Mouse (Mus musculus): Measurements from ENCODE around the gene Itih5.

The Itih5 gene

DNA sequence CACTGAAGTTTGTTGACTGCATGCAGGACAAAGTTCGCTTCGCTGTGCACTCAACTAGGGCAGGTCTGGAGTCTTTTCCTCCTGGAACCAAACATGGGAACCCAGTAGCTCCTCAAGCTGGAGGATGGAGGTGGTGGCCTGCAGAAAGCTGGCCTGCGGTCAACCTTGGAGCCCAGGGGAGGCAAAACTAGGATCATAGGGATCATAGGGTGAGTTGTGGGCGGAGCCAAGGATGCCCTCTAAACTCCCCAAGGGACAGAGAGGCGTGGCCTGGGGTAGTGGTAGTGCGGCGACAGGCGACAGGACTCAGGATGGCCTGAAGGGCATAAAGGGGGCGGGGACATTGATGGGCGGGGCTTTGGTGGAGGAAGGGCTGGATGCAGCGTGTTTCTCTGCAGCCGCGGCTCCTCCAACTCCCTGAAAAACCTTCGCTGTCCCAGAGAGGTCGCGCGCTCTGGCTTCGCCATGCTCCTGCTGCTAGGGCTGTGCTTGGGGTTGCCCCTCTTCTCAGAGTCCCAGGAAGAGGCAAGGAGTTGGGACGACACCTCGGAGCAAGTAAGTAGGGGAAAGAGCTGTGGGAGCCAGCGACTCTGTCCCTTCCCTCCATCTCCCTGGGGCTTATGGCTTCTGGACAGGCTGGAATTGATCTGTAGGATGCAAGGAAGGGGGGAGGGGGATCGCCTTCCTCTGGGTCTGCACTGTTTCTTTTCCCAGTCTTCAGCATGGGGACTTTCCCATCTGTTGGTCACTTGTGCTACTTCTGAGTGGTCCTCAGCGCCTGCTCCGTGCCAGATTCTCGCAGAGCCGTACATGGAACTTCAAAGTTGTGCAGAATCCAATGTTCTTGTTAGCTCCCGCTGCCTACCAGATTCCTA lies at the start of gene Itih5:
TSS of gene Itih5 (plus strand) at position 371 of the 875 bp plus-strand sequence.
- peak; percentile 55 for ATAC-seq (ENCODE audit: low TSS enrichment)

DNA sequence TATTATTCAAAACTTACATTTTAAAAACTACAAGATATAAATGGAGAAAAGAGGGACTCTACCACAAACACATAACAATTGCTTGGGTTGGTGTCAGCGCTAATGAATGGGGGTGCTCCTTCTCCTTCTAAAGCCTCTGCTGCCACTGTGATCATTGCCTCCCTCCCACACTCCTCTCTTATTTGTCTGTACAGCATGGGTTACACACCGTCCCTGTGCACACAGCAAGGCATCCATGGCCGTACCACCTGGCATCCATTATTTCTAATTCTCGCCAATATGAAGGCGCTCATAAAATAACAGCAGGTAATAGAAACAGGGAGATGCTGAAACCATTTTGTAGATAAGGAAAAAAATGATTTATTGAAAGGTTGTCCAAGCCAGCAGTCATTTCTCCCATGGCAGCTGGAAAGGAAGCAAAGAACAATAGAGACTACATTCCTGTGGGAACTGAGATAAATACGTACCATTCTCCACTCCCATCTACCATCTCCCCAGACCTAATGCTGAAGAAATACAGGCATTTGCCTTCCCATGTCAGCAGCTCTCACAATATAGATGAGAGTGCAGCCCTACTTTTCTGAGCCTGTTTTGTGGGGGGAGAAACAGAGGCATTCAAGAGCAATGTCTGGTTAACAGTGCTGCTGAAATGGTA lies 44.7 kb upstream of the Itih5 start:
- ATAC-seq (ENCODE audit: low TSS enrichment) = no peak

DNA sequence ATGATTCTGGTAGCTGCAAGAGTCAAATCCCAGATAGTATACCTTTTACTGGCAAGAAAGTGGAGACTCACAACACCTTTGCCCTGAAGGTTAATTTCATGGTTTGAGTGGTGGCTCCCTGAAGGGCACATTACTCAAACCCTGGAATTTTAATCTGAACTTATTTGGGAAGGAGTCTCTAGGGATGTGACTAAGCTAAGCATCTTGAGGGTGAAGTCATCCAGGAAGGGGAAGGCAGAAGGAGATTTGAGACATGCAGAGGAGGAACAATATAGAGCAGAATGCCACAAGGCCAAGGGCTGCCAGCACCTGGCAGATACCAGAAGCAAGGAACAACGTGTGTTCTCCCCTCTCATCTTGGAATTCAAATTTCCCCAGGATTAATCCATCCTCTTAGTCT lies 34.6 kb upstream of the Itih5 start:
- no peak for ATAC-seq (ENCODE audit: low TSS enrichment)

DNA sequence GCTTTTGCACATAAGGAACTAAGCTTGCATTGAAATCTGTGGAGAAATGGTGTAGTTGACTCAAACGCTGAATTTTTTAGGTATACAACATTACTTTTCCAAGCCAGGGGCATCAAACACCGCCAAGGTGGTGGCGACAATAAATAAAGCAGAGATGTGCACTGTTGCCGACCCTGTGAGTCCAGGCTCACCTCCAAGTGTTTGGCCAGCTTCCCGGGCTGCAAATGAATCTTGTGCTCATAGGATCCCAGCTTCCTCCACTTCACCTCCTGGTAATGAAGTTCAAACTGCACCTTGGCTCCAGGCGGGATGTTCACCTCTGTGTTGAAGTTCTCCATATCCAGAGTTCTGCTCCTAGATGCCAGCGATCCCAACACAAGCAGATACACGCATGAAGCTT lies 34.1 kb upstream of the Itih5 start:
- ATAC-seq (ENCODE audit: low TSS enrichment) = no peak

DNA sequence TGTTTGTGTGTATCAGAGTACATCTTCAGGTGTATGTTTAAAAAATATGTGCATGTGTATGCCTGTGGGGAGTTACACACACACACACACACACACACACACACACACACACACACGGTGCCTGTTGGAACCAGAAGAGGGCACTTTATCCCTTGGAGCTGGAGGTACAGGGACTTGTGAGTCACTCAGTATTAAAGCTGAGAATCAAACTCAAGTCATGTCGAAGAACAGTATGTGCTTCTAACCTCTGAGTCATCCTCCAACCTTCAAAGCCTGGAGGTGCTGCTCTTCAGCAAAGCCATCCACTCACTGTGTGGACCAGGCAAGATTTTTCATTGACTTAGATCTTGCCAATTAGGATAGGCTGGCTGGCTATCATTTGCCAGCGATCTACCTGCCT lies 31.5 kb upstream of the Itih5 start:
- no peak for ATAC-seq (ENCODE audit: low TSS enrichment)

DNA sequence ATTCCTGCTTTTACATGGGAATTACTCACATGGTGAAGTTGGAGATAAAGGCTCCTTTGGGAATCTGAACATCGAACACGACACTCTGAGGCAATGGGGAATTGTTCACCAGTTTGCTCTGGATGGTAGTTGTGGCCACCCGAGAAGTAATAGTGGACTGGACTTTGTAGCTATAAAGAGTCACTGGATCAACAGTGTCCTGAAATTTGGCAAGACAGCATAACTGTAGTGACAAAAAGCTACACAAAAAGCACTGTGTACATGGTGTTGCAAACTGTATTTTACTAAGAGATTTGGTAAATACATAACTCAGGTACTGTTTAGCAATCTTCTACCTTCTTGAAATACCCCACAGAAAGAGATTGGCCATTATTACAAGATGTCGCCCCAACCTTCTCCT lies 27.2 kb upstream of the Itih5 start:
- no peak for ATAC-seq (ENCODE audit: low TSS enrichment)

DNA sequence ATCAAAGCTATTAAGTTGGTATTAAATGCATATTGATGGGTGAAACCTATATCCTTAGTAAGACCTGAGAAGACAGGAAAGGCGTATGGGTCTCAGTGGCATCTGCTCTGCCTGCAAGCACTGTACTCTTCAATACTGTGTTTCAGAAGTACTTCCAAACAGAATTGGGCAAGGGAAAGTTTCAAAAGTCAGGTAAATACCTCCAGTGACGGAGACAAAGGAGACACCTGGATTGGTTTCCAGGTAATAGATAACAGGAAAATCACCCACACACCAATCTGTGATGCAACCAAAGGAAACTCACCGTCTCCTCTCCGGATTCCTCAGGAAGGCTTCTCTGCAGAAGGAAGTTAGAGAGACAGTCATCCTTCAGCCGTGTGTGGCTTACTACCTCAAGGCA lies 25.9 kb upstream of the Itih5 start:
- no peak for ATAC-seq (ENCODE audit: low TSS enrichment)

DNA sequence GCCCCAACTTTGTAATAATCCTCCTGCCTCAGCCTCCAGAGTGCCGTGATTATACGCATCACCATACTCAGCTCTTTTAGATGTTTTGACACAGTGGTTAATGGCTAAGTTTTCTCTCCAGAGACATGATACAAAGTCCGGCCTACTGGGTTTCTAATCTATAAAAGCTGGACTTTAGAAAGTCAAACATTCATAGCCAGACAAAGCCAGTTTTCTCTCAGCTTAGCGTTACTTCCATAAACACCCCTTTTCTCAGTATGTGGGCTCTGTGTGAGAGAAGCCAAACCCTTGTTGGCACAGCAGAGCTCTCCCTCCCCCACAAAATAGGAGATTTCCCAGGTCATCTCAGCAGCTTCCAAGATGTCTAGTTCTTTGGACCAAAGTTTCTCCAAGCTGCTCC lies 24.8 kb upstream of the Itih5 start:
- no peak for ATAC-seq (ENCODE audit: low TSS enrichment)

DNA sequence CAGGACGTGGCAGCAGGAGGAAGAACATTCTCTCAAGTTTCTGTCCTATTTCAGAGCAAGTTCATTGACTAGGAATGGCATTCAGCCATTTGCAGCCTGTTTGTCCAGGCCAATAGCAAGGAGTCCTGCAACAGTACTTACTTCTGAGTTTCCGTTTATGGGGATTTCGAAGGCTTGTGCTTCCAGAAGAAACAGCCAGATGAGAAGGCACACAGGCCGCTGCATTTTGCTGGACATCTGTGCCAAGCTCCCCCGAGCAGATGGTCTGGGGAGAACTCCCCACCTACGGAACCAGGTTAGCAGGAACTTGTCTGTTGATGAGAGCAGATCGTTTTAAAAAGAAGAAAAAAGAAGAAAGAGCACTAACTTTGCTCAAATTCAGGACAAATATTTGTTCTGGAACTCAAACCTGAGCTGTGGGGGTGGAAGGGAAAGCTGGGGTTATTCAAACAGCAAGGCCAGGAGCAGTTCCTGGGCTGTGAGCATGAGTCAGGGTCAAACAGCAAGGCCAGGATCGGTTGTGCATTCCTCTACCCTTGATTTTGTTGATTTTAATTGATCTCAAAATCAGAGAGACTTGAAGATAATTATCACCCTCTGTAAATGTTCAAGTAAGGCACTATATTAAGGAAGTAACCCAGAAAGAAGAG lies 22.9 kb upstream of the Itih5 start:
- ATAC-seq (ENCODE audit: low TSS enrichment) = peak; percentile 57

DNA sequence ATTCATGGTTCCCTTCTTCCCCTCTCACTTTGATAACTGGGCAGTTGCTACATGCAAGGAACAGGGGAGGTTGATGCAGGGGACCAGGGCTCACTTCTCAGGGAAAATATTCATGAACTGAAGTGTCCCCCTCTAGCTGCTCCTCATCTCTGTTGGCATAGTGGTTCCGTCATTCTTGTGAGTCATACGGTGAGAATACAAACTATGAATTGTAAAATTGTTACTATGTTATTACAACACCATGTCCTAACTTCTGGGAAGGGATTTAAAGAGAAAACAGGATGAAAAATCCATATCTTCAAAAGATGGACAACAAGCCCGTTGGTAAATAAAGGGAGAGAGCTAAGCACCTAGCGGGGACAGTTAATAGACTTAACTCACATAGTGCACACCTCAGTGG lies 22.1 kb upstream of the Itih5 start, which contains the start of gene Itih2:
TSS of gene Itih2 (minus strand) at position 101 of the 400 bp plus-strand sequence.
- ATAC-seq (ENCODE audit: low TSS enrichment) = no peak

DNA sequence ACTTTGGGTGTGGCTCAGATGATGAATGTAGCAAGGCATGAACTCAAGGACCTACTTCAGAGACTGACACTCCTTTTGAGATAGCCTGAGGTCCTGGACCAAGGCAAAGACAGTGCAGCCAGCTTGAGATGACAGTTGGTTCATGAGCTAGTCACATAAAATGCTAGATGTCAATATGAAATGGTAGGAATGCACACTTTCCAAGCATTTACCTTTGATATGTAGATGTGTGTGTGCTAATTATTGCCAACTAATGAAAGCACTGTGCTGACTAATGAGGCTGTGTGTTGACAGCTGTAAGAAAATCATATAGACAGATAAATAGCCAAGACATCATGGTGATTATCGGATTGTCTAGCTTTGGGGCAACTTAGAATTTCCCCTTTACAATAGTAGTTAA lies 21.2 kb upstream of the Itih5 start:
- no peak for ATAC-seq (ENCODE audit: low TSS enrichment)

DNA sequence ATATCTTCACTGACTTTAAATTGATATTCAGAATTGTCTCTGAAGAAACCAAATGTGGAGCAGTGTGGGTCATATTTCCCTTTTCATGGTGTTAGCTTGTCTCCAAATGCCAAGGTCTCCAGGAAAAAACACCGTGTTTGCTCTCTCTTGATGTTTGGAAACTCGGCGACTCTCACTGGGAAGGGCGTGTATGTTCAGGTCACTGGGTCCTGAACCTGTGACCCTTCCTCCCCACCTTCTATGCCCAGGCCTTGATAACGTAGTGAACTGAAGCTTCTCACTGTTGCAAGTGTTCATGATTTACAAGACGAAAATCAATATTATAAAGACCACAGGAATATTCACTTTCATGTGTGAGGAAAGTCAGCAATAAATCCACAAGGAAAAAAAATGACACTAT lies 19.4 kb upstream of the Itih5 start:
- ATAC-seq (ENCODE audit: low TSS enrichment) = no peak

DNA sequence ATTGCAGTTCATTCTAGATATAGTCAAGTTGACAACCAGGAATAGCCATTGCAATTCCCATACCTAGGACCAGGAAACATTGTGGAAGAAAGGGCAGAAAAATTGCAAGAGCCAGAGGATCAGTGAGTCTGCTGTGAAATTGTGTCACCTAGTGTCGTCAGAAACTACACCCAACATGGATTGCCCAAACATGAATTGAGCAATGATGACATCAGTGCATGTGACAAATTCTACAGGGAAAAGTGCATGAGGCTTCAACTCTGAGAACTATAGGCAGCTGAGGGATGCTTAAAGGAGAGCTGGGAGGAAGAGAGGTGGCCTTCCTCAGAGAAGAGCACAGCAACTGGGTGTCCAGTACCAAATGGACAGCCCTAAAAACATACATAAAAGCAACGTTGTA lies 16.1 kb upstream of the Itih5 start:
- no peak for ATAC-seq (ENCODE audit: low TSS enrichment)

DNA sequence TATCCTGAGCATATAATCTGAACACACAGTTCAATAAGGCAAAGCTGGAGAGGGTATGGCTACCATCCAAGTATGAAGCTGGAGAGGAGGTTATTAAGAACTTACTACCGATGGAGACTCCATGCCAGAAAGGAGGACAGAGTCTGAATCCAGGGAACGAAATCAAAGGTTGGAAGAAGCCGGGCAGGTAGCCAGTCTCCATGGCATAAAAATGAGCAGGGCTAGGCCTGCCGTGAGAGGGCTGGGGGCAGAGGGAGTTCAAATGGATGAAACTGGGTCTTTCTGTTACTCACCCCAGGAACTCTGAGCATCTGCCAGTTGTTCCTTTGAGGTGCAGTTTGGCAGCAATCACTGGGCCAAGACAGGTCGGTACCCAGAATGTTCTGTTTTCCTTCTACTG lies 12.9 kb upstream of the Itih5 start:
- no peak for ATAC-seq (ENCODE audit: low TSS enrichment)

DNA sequence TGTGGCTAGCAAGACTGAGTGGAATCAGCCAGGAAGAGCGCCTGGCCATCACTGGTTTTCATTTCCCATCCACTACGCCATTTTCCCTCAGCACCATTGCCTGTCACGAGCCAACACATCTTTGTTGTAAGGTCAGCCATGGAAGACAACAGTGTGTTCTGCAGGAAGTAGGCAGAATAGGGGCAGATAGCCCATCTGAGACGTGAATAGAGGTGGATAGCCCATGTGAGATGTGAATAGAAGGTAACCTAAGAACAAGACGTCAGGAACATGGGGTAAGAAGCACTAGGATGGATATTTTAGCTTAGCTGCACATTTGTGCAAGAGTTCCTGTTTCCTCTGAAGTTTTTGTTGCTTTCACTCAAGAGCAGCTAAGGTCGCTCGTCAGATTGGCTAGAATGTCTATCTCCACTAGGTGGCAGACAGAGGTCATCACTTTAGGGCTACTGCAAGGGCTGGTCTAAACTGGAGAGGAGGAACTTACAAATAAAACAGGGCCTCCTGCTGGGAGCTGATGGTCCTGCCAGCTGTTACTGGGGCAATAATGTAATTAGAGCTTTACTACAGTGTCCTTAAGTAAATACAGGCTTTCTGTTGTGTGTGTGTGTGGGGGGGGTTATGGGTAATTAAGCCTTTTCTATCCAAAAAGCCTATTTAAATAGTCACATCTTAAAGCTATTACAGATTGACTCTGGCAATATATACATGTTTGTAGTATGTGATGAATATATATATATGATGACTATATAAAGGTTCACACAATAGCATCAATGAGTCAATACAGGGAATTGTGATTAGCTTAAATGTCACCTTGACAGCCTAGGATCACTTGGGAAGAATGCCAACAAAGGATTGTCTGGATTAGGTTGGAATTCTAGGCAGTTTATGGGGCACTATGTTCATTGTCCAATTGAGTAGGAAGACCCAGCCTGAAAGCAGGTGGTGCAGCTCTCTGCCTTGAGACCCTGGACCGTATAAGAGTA lies 10.6 kb upstream of the Itih5 start:
- peak; percentile 86 for ATAC-seq (ENCODE audit: low TSS enrichment)

DNA sequence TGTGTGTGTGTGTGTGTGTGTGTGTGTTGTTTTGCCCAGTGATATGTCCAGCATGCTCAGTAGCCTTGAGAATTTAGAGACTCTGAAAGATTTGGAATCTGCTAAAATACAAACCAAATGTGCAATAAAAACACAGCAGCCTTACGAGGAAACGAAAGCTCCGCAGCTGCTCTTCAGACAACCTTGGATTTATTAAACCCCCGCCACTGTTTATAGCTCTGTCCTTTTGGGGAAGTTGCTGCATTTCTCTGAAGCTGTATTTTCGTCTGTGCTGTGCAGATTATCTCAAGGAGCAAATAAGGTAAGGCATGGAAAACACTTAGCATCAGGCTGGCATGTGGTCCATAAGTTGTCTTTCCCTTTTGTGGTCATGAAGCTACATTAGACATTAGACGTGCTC lies 7.9 kb upstream of the Itih5 start:
- no peak for ATAC-seq (ENCODE audit: low TSS enrichment)

DNA sequence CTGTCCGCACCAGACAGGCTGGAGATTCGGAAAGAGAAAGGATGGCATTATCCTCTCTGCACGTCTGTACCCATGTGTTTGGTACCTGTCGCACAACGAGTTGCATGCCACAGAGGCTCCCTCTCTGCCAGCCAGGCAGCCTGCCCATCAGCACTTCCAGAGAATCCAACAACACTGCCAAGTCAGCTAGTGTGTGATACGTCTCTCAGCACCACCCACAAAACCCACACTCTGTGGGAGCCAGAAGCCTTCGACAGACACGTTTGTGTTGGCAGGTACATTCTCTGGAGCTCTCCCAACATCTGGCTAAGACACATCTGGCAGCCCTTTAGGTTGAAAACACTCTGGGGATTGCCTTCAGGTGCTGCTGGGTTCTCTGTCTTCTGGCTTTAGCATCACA lies 6.2 kb upstream of the Itih5 start:
- peak; percentile 84 for ATAC-seq (ENCODE audit: low TSS enrichment)

DNA sequence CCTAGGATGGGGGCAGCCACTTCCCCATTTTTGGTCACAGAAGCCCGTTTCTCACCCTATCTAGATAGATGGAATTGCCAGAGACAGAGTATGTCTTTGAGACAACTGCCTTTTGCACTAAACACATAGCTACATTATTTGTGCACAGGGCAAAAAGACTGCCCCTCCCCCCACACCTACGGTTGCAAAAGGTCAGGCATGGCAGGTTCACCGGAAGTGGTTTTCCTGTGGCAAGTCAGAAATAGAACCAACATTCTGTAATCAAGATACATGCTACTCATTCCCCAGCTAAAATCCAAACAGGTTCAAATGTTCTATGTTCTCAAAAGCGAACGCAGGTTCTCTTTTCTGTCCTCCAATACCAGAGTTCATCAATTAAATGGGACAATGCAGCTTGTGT lies 781 bp upstream of the Itih5 start:
- ATAC-seq (ENCODE audit: low TSS enrichment) = no peak

DNA sequence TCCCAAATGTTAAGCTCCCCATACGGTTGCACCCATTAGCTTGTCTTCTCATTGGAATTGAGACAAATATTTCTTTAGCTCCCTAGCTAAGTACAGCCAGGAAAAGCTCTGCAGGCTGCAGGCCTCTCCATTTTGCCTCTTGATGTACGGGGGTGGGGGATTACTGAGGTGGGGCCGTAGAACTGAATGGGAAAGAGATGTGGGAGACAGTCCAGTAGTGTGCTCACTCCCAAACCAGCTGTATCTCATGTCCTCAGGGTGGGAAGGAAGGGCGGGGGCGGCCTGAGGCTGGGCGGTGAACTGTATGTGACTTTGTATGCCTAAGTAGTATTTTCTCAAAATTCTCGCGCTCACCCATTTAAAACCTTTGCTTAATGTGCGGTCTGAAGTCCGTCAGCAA lies 3.8 kb downstream of the Itih5 start:
- no peak for ATAC-seq (ENCODE audit: low TSS enrichment)

DNA sequence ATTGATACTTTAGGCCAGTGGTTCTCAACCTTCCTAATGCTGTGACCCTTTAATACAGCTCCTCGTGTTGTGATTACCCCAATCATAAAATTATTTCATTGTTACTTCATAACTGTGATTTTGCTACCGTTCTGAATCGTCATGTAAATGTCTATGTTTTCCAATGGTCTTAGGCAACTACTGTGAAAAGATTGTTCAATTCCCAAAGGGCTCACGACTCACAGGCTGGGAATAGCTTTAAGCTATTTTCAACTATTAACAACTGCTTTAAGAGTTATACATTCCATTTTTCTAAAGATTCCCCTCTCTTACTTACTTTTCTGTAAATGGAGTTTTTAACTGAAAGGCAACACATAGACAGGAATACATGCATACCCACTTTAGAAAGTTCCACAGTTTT lies 8.6 kb downstream of the Itih5 start:
- ATAC-seq (ENCODE audit: low TSS enrichment) = no peak

DNA sequence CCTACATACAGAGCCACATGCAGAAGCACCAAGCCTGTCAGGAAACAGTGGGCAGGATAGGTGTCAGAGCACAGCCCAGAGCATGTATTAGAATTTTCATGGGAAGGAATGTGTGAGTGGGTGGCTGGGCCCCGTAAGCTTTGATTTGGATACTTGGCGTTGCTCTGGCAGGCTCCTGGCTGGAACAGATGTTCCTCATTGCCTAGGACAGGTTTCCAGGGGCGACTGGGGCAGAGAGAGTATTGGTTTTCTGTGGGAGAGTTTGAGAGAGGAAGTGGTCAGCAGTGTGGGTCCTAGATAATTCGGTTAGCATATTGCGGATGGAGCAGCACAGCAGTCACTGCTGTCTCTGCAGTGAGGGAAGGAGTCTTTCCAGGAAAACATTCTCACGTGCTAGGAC lies 13.3 kb downstream of the Itih5 start:
- no peak for ATAC-seq (ENCODE audit: low TSS enrichment)

DNA sequence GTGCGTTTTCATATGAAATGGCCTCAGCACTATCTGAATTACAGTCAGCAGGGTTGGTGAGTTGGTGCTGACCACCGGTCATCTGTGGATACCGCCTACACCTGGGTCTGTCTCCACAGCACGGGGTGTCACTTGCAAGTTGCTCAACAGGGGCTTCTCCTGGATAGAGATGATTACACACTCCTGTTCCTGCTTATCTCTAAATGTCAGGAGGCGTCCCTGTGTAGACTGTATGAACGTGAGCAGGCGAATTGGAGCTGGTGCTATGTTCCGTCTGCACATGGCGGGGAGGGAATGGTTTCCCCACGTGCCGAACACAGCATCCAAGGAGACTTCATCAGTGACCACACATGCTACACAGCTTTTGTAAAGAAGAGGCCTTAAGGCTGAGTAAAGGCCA lies 13.9 kb downstream of the Itih5 start:
- no peak for ATAC-seq (ENCODE audit: low TSS enrichment)

All from frontal cortex, adult (tissue).